Mouse (Mus musculus): Measurements from ENCODE around the gene Xylt1. TPM values are rescaled to one million over a fixed set of nuclear protein-coding genes. Genes with fewer than 3 reads are reported as not detected.

The Xylt1 gene
- 1.7 and 2.3 TPM in 2 replicates for polyA plus RNA-seq (2016; fragmentation: Nextera tagmentation; extraction: Ambion mirVana)

GRCm38 (mm10) chr7:117380418-117381187 lies at the start of gene Xylt1:
Xylt1 (plus strand) TSS chr7:117380979.
- H3K4me1 ChIP-seq = peaks cover 57% of the 10 kb centered on the region
- no peaks in the 10 kb centered on the region for H3K9me3 ChIP-seq
- peak; percentile 77 for DNase-seq (ENCODE audit: extremely low spot score, low spot score)
- H3K36me3 ChIP-seq (replicated peaks) = no peaks in the 10 kb centered on the region
- H3K27ac ChIP-seq = peak within 1 kb of the TSS; percentile 95
- peak within 1 kb of the TSS; percentile 94 for H3K4me3 ChIP-seq
- peaks cover 37% of the 10 kb centered on the region for H3K27me3 ChIP-seq (ENCODE audit: poor library complexity, severe bottlenecking)
- under 1% methylated on average over 65 of the region's 69 CpGs for WGBS

GRCm38 (mm10) chr7:117333936-117334335 lies 46.8 kb upstream of the Xylt1 start:
- no peak for DNase-seq (ENCODE audit: extremely low spot score, low spot score)
- H3K4me1 ChIP-seq = no peaks in the 10 kb centered on the region
- H3K9me3 ChIP-seq = no peaks in the 10 kb centered on the region
- H3K36me3 ChIP-seq (replicated peaks) = no peaks in the 10 kb centered on the region
- WGBS = 89% methylated on average over 5 of the region's 5 CpGs
- H3K27me3 ChIP-seq (ENCODE audit: poor library complexity, severe bottlenecking) = no peaks in the 10 kb centered on the region
- no peak overlapping the region for H3K27ac ChIP-seq
- no peak overlapping the region for H3K4me3 ChIP-seq

DNA sequence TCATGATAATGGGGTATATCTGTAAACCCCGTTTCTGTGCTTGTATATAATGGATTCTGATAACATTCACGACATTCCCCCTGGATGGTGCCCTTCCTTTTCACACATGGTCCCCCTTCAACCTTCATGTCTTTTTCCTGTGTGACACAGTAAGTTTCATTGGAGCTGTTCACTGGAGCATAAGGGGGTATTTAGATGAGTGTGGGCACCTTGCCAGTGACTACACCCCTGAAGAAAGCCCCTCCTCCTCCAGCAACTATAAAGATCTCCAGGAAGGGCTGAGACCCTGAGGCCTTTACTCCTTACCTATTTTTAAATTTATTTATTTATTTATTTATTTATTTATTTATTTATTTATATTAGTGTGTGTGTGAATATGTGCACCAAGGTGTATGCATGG lies 24.5 kb upstream of the Xylt1 start:
- H3K27me3 ChIP-seq (ENCODE audit: poor library complexity, severe bottlenecking) = no peaks in the 10 kb centered on the region
- 93% methylated on average over 2 of the region's 2 CpGs for WGBS
- H3K36me3 ChIP-seq (replicated peaks) = no peaks in the 10 kb centered on the region
- no peak for DNase-seq (ENCODE audit: extremely low spot score, low spot score)
- no peak overlapping the region for H3K27ac ChIP-seq
- no peak overlapping the region for H3K4me3 ChIP-seq
- no peaks in the 10 kb centered on the region for H3K9me3 ChIP-seq
- no peaks in the 10 kb centered on the region for H3K4me1 ChIP-seq

- WGBS = 92% methylated on average over 6 of the region's 6 CpGs
- no peak overlapping the region for H3K27ac ChIP-seq
- no peak for DNase-seq (ENCODE audit: extremely low spot score, low spot score)
- no peaks in the 10 kb centered on the region for H3K9me3 ChIP-seq
- no peaks in the 10 kb centered on the region for H3K27me3 ChIP-seq (ENCODE audit: poor library complexity, severe bottlenecking)
- no peaks in the 10 kb centered on the region for H3K4me1 ChIP-seq
- H3K36me3 ChIP-seq (replicated peaks) = no peaks in the 10 kb centered on the region
- no peak overlapping the region for H3K4me3 ChIP-seq
These were observed 23.2 kb upstream of the Xylt1 start for GRCm38 (mm10) chr7:117357425-117358194.

GRCm38 (mm10) chr7:117361281-117361680 lies 19.5 kb upstream of the Xylt1 start:
- H3K4me1 ChIP-seq = no peaks in the 10 kb centered on the region

DNA sequence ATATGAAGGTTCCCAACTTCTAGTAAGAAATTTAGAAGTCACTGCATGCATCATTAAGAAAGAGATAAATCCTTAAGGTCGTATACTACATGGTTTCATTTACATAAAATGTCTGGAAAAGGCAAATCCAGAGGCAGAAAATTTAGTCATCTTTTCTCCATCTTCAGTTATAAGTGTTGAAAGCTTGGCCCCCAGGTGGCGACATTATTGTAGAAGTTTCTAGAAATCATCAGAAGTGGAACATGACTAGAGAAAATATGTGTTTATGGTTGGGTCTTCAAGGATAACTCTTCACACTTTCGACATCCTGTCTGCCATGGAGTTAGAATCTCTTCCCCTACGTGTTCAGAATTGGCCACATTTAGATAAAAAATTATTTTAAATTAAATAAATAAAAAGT lies 18.3 kb upstream of the Xylt1 start:
- no peak overlapping the region for H3K27ac ChIP-seq
- no peak for DNase-seq (ENCODE audit: extremely low spot score, low spot score)
- H3K36me3 ChIP-seq (replicated peaks) = no peaks in the 10 kb centered on the region
- no peak overlapping the region for H3K4me3 ChIP-seq
- H3K27me3 ChIP-seq (ENCODE audit: poor library complexity, severe bottlenecking) = no peaks in the 10 kb centered on the region
- no peaks in the 10 kb centered on the region for H3K9me3 ChIP-seq
- 84% methylated on average over 4 of the region's 4 CpGs for WGBS
- no peaks in the 10 kb centered on the region for H3K4me1 ChIP-seq

More at GRCm38 (mm10) chr7:117361281-117361680, 19.5 kb upstream of the Xylt1 start:
- H3K9me3 ChIP-seq = no peaks in the 10 kb centered on the region
- H3K4me3 ChIP-seq = no peak overlapping the region
- H3K27ac ChIP-seq = no peak overlapping the region
- no peaks in the 10 kb centered on the region for H3K36me3 ChIP-seq (replicated peaks)
- 89% methylated on average over 2 of the region's 2 CpGs for WGBS
- H3K27me3 ChIP-seq (ENCODE audit: poor library complexity, severe bottlenecking) = no peaks in the 10 kb centered on the region
- DNase-seq (ENCODE audit: extremely low spot score, low spot score) = no peak

- DNase-seq (ENCODE audit: extremely low spot score, low spot score) = no peak
- Histone ChIP-seq H3K27me3 (ENCODE audit: poor library complexity, severe bottlenecking) (no peaks in the 10 kb centered on the region), H3K27ac (no peak overlapping the region), H3K4me1 (peaks cover 11% of the 10 kb centered on the region; the same call in 1 of the 2 replicates), H3K4me3 (no peak overlapping the region), H3K36me3 (replicated peaks) (no peaks in the 10 kb centered on the region), H3K9me3 (no peaks in the 10 kb centered on the region)
- 78% methylated on average over 6 of the region's 6 CpGs for WGBS
These were observed 12.0 kb upstream of the Xylt1 start for GRCm38 (mm10) chr7:117368647-117369289.

- no peak for DNase-seq (ENCODE audit: extremely low spot score, low spot score)
- Histone ChIP-seq H3K27me3 (ENCODE audit: poor library complexity, severe bottlenecking) (no peaks in the 10 kb centered on the region), H3K36me3 (replicated peaks) (no peaks in the 10 kb centered on the region), H3K4me1 (peaks cover 11% of the 10 kb centered on the region; the same call in 1 of the 2 replicates), H3K4me3 (no peak overlapping the region), H3K9me3 (no peaks in the 10 kb centered on the region), H3K27ac (no peak overlapping the region)
- WGBS = 83% methylated on average over 5 of the region's 5 CpGs
These were observed 11.4 kb upstream of the Xylt1 start for GRCm38 (mm10) chr7:117369290-117369941.

DNA sequence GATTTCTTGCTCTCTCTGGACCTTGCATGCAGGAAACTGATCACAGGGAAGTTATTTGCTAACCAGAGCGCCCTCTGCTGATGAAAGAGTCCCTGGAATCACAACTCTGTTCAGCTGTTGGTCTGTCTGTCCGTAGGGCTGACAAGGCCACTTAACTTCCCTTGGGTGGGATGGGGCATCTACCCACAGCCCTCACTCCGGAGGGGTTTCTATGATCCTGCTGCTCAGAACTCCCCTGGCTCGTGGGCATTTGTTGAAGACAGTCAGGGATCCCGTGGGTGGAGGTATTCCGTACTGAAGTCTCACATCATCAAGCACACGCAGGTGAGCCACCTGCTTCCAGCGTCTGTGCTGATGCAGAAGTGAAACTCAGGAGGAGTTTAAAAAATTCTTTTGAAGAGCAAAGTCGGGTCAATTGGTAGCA lies 4.9 kb upstream of the Xylt1 start:
- peak; percentile 53 for DNase-seq (ENCODE audit: extremely low spot score, low spot score)
- Histone ChIP-seq H3K36me3 (replicated peaks) (no peaks in the 10 kb centered on the region), H3K27me3 (ENCODE audit: poor library complexity, severe bottlenecking) (peaks cover 37% of the 10 kb centered on the region), H3K4me1 (peaks cover 21% of the 10 kb centered on the region), H3K27ac (no peak overlapping the region), H3K4me3 (no peak overlapping the region), H3K9me3 (no peaks in the 10 kb centered on the region)
- WGBS = 41% methylated on average over 9 of the region's 9 CpGs

DNA sequence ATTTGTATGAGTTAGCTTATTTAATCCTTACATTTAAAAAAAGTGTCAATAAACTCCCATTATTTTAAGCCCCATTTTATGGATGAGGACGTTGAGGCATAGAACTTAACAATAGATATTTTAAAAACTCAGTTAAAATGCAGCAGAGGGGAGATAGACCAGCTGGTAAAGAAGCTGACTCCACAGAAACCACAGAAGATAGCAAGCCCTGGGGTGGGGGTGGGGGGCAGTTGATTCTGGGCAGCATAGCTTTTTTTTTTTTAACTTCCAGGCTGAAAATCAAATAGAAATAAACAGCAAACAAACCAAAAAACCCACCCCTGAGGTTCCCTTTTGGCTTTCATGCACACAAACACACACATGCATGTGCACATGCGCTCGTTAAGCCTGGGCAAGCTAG lies 3.6 kb upstream of the Xylt1 start:
- Histone ChIP-seq H3K4me1 (peaks cover 32% of the 10 kb centered on the region), H3K27me3 (ENCODE audit: poor library complexity, severe bottlenecking) (peaks cover 37% of the 10 kb centered on the region), H3K9me3 (no peaks in the 10 kb centered on the region), H3K36me3 (replicated peaks) (no peaks in the 10 kb centered on the region), H3K4me3 (no peak overlapping the region), H3K27ac (no peak overlapping the region)
- WGBS = 88% methylated on average over 3 of the region's 3 CpGs
- no peak for DNase-seq (ENCODE audit: extremely low spot score, low spot score)

DNA sequence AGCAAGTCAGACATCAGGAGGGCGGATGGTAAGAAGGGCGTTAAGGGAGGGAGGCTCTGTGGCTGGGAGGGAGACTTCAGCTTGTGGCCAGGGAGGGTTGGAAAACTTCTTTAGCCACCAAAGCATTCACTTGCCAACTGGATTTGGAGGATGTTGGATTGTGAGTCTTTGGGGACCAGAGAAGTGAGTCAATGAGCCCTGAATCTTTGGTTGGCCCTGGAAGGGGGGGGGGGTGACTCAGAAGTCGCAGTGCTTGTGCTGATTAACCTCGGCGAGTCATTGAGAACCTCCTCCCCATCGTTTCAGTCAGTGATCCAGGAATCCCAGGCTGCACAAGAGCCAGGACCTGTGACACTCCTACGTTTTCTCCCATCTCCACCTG lies 752 bp upstream of the Xylt1 start:
- Histone ChIP-seq H3K27me3 (ENCODE audit: poor library complexity, severe bottlenecking) (peaks cover 37% of the 10 kb centered on the region), H3K4me3 (peak overlapping the region; percentile 94), H3K9me3 (no peaks in the 10 kb centered on the region), H3K4me1 (peaks cover 57% of the 10 kb centered on the region), H3K36me3 (replicated peaks) (no peaks in the 10 kb centered on the region), H3K27ac (peak overlapping the region; percentile 95)
- WGBS = 6% methylated on average over 7 of the region's 7 CpGs
- peak; percentile 18 for DNase-seq (ENCODE audit: extremely low spot score, low spot score)

DNA sequence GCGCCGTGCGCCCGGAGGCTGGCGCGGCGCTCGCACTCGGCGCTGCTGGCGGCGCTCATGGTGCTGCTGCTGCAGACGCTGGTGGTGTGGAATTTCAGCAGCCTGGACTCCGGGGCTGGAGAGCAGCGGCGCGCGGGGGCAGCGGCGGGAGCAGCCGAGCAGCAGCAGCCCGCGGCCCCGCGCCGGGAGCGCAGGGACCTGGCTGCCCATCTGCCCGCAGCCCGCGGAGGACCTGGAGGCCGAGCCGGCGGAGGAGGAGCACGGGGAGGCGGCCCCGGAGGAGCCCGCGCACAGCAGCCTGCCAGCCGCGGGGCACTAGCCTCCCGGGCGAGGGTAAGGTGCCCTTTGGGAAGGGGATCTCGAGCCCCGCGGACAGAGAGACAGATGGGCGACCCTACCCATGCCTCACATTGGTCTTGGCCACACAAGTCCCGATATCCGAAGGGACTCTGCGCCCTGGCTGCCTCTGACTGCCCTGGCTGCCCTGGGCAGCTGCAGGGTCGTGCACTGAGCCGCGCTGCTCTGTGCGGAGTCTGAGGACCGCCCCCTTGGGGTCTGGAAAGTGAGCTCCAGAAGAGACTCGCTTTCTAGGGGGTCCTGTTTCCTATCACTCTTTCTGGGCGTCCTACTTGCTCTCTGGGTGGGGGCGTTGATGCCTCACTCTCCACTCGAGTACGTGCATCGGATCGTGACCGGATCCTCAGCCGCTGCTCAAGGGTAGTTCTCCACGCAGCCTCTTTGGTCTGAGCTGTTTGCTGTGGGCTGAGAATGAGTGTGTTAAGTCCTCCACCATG lies 606 bp downstream of the Xylt1 start:
- Histone ChIP-seq H3K9me3 (no peaks in the 10 kb centered on the region), H3K27ac (peak overlapping the region; percentile 95), H3K4me3 (peak overlapping the region; percentile 94), H3K36me3 (replicated peaks) (no peaks in the 10 kb centered on the region), H3K4me1 (peaks cover 54% of the 10 kb centered on the region), H3K27me3 (ENCODE audit: poor library complexity, severe bottlenecking) (peaks cover 37% of the 10 kb centered on the region)
- DNase-seq (ENCODE audit: extremely low spot score, low spot score) = peak; percentile 63
- under 1% methylated on average over 63 of the region's 64 CpGs for WGBS
